Mouse (Mus musculus) cerebellum, adult 2 months (tissue): ENCODE results near the gene Gpr107.

Source experiments
- CTCF ChIP-seq: fragments of 200-500 bp; IDR thresholded peaks from 2 replicates; pipeline ENCODE4 v1.5.1; 2011; ENCODE audit warnings: low read depth, mild to moderate bottlenecking, control low read depth, low read length, moderate library complexity, borderline replicate concordance; ENCODE audit not compliant: insufficient read depth
- POLR2A ChIP-seq: fragments of 200-500 bp; IDR thresholded peaks from 2 replicates; pipeline ENCODE4 v1.6.1; 2011; ENCODE audit warnings: low read length, control low read depth, borderline replicate concordance; ENCODE audit not compliant: insufficient read depth

GRCm38 (mm10) chr2:31219470-31219869 lies 67.4 kb downstream of the Gpr107 start:
- TF ChIP-seq POLR2A (no peak), CTCF (no peak)
